Mouse (Mus musculus) lung, embryonic 14.5 days (tissue): ENCODE data around the gene Ddias. TPM values are rescaled to one million over a fixed set of nuclear protein-coding genes. Genes with fewer than 3 reads are reported as not detected.
"Not testable (repeated sequence)": the region's sequence is repeated elsewhere in the genome, so short reads cannot be mapped to it uniquely, and the experiment has no call there.

ENCODE experiments used
- ATAC-seq: fragments of 200-750 bp; cut with Nextera tagmentation; 2 replicates; pipeline ENCODE4 v1.8.0; 2017; ENCODE audit warnings: mild to moderate bottlenecking, moderate TSS enrichment, moderate library complexity; ENCODE audit not compliant: insufficient read depth
- DNase-seq: peaks from one replicate; pipeline ENCODE4 v3.0.0-alpha.2; 2015
- H3K27ac ChIP-seq: fragments of 300-500 bp; sonication (generic); 2 replicates; pipeline ENCODE4 v1.5.1; 2014; ENCODE audit warnings: low read depth, mild to moderate bottlenecking, moderate library complexity
- H3K27me3 ChIP-seq: fragments of 300-500 bp; sonication (generic); 2 replicates; pipeline ENCODE4 v1.6.1; 2014; ENCODE audit warnings: low read length, control low read depth; ENCODE audit not compliant: insufficient read depth
- H3K36me3 ChIP-seq: fragments of 300-500 bp; sonication (generic); 2 replicates; pipeline ENCODE4 v1.6.1; 2014; ENCODE audit warnings: control low read depth; ENCODE audit not compliant: insufficient read depth
- H3K4me1 ChIP-seq: fragments of 300-500 bp; sonication (generic); 2 replicates; pipeline ENCODE4 v1.6.1; 2014; ENCODE audit warnings: antibody characterized with exemption, control low read depth; ENCODE audit not compliant: insufficient read depth
- H3K4me2 ChIP-seq: fragments of 300-500 bp; sonication (generic); 2 replicates; pipeline ENCODE4 v1.6.1; 2014; ENCODE audit warnings: mild to moderate bottlenecking
- H3K4me3 ChIP-seq: fragments of 300-500 bp; sonication (generic); 2 replicates; pipeline ENCODE4 v1.5.1; 2014; ENCODE audit warnings: low read depth, low read length
- H3K9ac ChIP-seq: fragments of 300-500 bp; sonication (generic); 2 replicates; pipeline ENCODE4 v1.6.1; 2014
- H3K9me3 ChIP-seq: fragments of 300-500 bp; sonication (generic); 2 replicates; pipeline ENCODE4 v1.6.1; 2016; ENCODE audit warnings: low read depth, low read length, control low read depth
- CTCF ChIP-seq: IDR thresholded peaks from 2 replicates; pipeline ENCODE4 v1.5.1; 2016; ENCODE audit warnings: antibody characterized with exemption, low read depth
- WGBS: fragments of 180-500 bp; shearing (Covaris S2); extraction: QIAGEN DNeasy Blood & Tissue Kit; methylation state at CpG from one replicate; pipeline ENCODE4 v1.1.7; 2014; 5-methylcytosine and 5-hydroxymethylcytosine counted together
- polyA plus RNA-seq: library from polyadenylated mRNA; unstranded; fragments of >200 nt; fragmentation: Nextera tagmentation; extraction: Ambion mirVana; gene quantifications from 2 replicates; pipeline ENCODE4 v1.2.1, GENCODE M21; 2014

Gene Ddias
- 20.7 and 22.2 TPM in 2 replicates for polyA plus RNA-seq

- DNase-seq (peak; percentile 98), ATAC-seq (peak; percentile 87)
- peak within 1 kb of the TSS; percentile 78 for H3K9ac ChIP-seq
- H3K4me3 ChIP-seq, result peak within 1 kb of the TSS; percentile 63
- peaks cover 9% of the 10 kb centered on the region; the same call in 1 of the 2 replicates for H3K4me1 ChIP-seq
- peak within 1 kb of the TSS; percentile 99 for H3K27ac ChIP-seq
- H3K9me3 ChIP-seq, result no peaks in the 10 kb centered on the region
- no peaks in the 10 kb centered on the region for H3K36me3 ChIP-seq
- peak; percentile 98 for TF ChIP-seq CTCF
- no peaks in the 10 kb centered on the region for H3K27me3 ChIP-seq
- under 1% methylated on average over 53 of the region's 53 CpGs for WGBS
- H3K4me2 ChIP-seq, result peak within 1 kb of the TSS; percentile 77
Measured at GRCm38 (mm10) chr7:92874116-92874675, at the start of gene Ddias, which contains the start of gene Prcp. Ddias (minus strand) TSS chr7:92874247. Prcp (plus strand) TSS chr7:92874470.

- Histone ChIP-seq H3K27ac (no peak overlapping the region), H3K27me3 (no peaks in the 10 kb centered on the region), H3K9ac (no peak overlapping the region), H3K4me1 (no peaks in the 10 kb centered on the region), H3K4me2 (no peak overlapping the region), H3K36me3 (no peaks in the 10 kb centered on the region), H3K9me3 (no peaks in the 10 kb centered on the region), H3K4me3 (no peak overlapping the region)
- DNase-seq (no peak), ATAC-seq (no peak)
- WGBS, result 70% methylated on average over 2 of the region's 2 CpGs
- no peak for TF ChIP-seq CTCF
Measured at GRCm38 (mm10) chr7:92920857-92921172, 46.8 kb upstream of the Ddias start.

GRCm38 (mm10) chr7:92920172-92920856, 46.3 kb upstream of the Ddias start:
- H3K27ac ChIP-seq, result no peak overlapping the region
- H3K9ac ChIP-seq, result no peak overlapping the region
- H3K9me3 ChIP-seq, result no peaks in the 10 kb centered on the region
- no peak overlapping the region for H3K4me3 ChIP-seq
- ATAC-seq, result no peak
- no peaks in the 10 kb centered on the region for H3K4me1 ChIP-seq
- H3K27me3 ChIP-seq, result no peaks in the 10 kb centered on the region
- H3K4me2 ChIP-seq, result no peak overlapping the region
- no peaks in the 10 kb centered on the region for H3K36me3 ChIP-seq
- TF ChIP-seq CTCF, result no peak
- DNase-seq, result no peak
- 71% methylated on average over 6 of the region's 6 CpGs for WGBS

GRCm38 (mm10) chr7:92904285-92904684, 30.2 kb upstream of the Ddias start:
- H3K4me2 ChIP-seq, DNase-seq, H3K36me3 ChIP-seq, H3K4me1 ChIP-seq, H3K9me3 ChIP-seq, H3K9ac ChIP-seq, H3K27me3 ChIP-seq, H3K27ac ChIP-seq, H3K4me3 ChIP-seq: not testable (repeated sequence)
- 28% methylated on average over 7 of the region's 7 CpGs for WGBS
- ATAC-seq, result peak; percentile 35; the same call in 1 of the 2 replicates

- Histone ChIP-seq H3K27ac (no peak overlapping the region), H3K4me3 (no peak overlapping the region), H3K4me1 (no peaks in the 10 kb centered on the region), H3K36me3 (no peaks in the 10 kb centered on the region), H3K27me3 (no peaks in the 10 kb centered on the region), H3K4me2 (no peak overlapping the region), H3K9ac (no peak overlapping the region), H3K9me3 (no peaks in the 10 kb centered on the region)
- TF ChIP-seq CTCF, result peak; percentile 90
- peak; percentile 96 for ATAC-seq
- peak; percentile 88 for DNase-seq
- 44% methylated on average over 7 of the region's 7 CpGs for WGBS
Measured at GRCm38 (mm10) chr7:92903360-92904038, 29.5 kb upstream of the Ddias start.

GRCm38 (mm10) chr7:92897021-92897420, 23.0 kb upstream of the Ddias start:
- H3K4me1 ChIP-seq, result no peaks in the 10 kb centered on the region
- WGBS, result 36% methylated on average over 2 of the region's 2 CpGs

GRCm38 (mm10) chr7:92896036-92896435, 22.0 kb upstream of the Ddias start:
- TF ChIP-seq CTCF, result no peak
- DNase-seq, result no peak
- no peaks in the 10 kb centered on the region for H3K36me3 ChIP-seq
- no peak overlapping the region for H3K9ac ChIP-seq
- H3K4me1 ChIP-seq, result no peaks in the 10 kb centered on the region
- ATAC-seq, result no peak
- no peak overlapping the region for H3K4me3 ChIP-seq
- no peaks in the 10 kb centered on the region for H3K9me3 ChIP-seq
- no peak overlapping the region for H3K27ac ChIP-seq
- H3K4me2 ChIP-seq, result no peak overlapping the region
- 49% methylated on average over 5 of the region's 5 CpGs for WGBS
- H3K27me3 ChIP-seq, result no peaks in the 10 kb centered on the region

More at GRCm38 (mm10) chr7:92897021-92897420, 23.0 kb upstream of the Ddias start:
- Histone ChIP-seq H3K4me2 (no peak overlapping the region), H3K27ac (no peak overlapping the region), H3K27me3 (no peaks in the 10 kb centered on the region), H3K9me3 (no peaks in the 10 kb centered on the region), H3K36me3 (no peaks in the 10 kb centered on the region), H3K4me3 (no peak overlapping the region), H3K9ac (no peak overlapping the region)
- peak; percentile 57 for DNase-seq
- ATAC-seq, result no peak; the same call in 1 of the 2 replicates
- peak; percentile 61 for TF ChIP-seq CTCF
